Mouse (Mus musculus) cerebellum, adult 18-20 months (tissue): Measurements from ENCODE around the gene Gga2.
A peak's percentile ranks its signal among the peaks of the same experiment; 100 is the strongest.

Experiments
- DNase-seq, 2 experiments: peaks; one replicate each; pipeline ENCODE4 v3.0.0; 2021

Gene Gga2

GRCm38 (mm10) chr7:122020667-122021354 is at the start of gene Gga2:
Gga2 (minus strand) TSS chr7:122021222.
- DNase-seq = peak; percentile 87 to 89

- peak in 1 of 2 experiments; percentile 39 for DNase-seq
Observed at GRCm38 (mm10) chr7:122067517-122068381, 46.7 kb upstream of the Gga2 start.

GRCm38 (mm10) chr7:122066945-122067516 is 46.0 kb upstream of the Gga2 start, which contains the start of the genes Ubfd1 and Ears2:
Ubfd1 (plus strand) TSS chr7:122067175.
Ears2 (minus strand) TSS chr7:122067263.
- peak; percentile 94 to 97 for DNase-seq

GRCm38 (mm10) chr7:122066102-122066944 is 45.3 kb upstream of the Gga2 start:
- peak in 1 of 2 experiments; percentile 9 for DNase-seq

- DNase-seq = no peak
Observed at GRCm38 (mm10) chr7:122065656-122066055, 44.6 kb upstream of the Gga2 start.

DNA sequence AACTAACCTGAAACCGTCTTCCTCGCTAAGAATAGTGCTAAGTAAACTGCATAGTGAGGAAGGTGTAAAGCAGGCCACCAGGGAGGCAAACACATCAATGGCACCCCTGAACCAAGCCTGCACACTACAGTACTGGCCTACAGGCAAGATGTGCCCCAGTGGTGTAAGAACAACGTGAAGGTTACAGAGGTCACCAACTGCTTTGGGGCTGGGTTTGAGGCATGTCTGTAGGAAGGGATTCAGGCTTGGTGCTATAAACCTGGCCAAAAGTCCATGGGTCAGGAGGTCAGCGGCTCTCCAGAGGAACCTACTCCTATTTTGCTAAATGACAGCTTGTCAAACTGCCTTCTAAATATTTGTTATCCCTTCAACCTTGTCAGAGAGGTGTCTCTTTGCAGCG is 35.6 kb upstream of the Gga2 start:
- DNase-seq = no peak

- no peak for DNase-seq
Observed at GRCm38 (mm10) chr7:122050834-122051233, 29.8 kb upstream of the Gga2 start.

DNA sequence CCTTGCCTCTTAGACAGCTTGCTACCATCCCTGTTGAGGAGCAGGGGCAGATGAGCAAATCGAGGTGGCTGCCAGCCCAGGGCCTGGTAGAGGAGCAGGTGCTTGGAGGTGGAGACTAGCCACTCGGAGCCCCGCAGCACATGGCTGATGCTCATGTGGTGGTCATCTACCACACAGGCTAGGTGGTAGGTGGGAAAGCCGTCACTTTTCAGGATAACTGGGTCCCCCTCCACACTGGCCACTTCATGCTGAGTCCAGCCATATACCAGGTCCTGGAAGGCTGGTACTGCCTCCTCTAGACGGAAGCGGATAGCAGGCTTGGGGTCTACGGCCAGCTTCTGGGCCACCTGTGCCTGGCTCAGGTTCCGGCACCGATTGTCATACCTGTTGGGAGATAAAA is 27.2 kb upstream of the Gga2 start:
- no peak for DNase-seq

GRCm38 (mm10) chr7:122046813-122047212 is 25.8 kb upstream of the Gga2 start:
- DNase-seq = no peak

DNA sequence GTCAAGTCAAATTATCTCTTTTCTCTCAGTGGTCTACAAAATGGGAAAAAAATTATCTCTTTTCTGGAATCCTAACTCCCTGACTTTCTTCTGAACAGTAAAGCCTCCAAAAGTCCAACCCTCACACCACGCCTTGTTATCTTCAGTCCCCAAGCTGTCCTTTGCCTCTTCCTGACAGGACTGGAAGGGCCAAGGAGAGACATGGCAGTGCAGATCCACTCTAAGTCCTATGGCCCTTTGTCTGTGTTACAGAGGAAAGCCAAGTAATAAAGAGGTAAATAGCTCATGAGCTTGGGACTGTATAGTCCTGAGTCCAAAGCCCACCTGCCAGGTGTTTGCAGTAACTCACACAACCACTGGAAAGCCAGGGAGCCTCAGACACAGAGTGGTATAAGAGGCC is 24.7 kb upstream of the Gga2 start:
- no peak for DNase-seq

GRCm38 (mm10) chr7:122045181-122045634 is 24.2 kb upstream of the Gga2 start:
- no peak for DNase-seq

- no peak for DNase-seq
Observed at GRCm38 (mm10) chr7:122044106-122044505, 23.1 kb upstream of the Gga2 start.

- no peak for DNase-seq
Observed at GRCm38 (mm10) chr7:122034348-122034747, 13.3 kb upstream of the Gga2 start.

DNA sequence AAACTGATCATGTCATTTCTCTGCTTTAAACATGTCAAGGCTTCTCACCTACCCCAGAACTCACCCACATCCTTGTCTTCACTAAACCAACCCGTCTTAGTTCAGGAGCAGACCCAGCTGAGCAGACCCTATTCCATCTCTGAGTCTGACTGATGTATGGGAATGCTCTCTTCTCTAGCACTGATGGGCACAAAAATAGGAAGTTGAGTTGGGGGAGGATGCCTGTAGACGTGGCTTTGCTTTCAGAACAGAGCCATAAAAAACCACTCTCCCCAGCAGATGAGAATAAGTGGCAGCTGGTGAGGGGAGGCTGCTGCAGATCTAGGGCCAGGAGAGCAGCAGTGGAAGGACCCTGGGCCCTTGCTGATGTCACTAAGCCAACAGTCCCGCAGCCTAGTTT is 12.3 kb upstream of the Gga2 start:
- DNase-seq = no peak

DNA sequence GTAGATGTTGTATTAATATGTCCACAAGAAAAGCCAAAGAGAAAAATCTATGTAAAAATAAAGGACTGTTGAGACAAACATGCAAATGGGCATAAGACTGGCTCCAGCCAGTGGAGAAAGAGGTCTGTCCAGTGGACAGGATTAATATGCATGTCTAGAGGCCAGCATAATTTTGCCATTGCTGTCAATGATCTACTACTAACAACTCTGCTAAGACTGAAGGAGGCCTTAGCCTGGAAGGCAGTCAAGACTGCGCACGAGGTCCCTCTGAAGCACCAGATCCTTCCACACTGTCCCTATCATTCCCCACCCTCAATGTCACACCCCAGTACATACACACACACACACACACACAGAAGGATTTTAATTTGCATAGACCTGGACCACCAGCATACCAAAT is 1.1 kb upstream of the Gga2 start:
- DNase-seq = no peak

DNA sequence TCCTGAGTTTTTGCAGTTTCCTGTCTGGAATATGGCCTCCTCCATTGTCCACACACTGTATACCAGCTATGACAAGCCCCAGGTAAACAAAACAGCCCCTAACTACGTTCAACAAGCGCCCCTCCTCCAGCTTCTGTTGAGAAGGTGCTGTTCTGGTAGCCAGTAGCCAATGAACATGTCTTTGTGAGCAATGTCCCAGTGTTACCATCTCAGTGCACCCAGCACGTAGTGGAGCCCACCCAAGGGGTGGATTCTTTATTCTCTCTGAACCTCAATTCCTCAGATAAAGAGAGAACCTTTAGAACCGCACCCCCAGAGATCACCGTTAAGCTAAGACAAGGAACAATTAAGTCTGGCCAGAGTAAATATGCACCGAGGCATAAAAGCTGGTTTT is 752 bp downstream of the Gga2 start:
- DNase-seq = peak in 1 of 2 experiments; percentile 34

DNA sequence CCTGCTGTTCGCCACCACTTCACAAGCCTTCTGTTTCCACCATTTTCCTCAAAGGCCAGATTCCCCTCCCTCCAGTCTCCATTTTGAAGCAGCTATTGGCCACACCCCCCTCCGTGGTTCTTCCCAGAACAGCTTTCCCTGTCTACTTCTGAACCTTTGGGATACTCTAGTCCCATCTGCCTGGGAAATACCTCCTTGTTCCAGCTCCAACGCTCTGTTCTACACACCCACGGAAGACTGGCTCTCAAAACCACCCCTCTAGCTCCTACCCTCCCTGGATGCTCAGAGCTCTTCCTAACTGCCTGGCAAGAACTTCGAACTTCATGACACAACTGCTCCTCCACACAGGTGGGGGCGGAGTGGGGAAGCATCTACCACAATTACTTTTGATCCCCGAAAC is 2.0 kb downstream of the Gga2 start:
- DNase-seq = peak in 1 of 2 experiments; percentile 13

- DNase-seq = no peak
Observed at GRCm38 (mm10) chr7:122018247-122018646, 2.8 kb downstream of the Gga2 start.

GRCm38 (mm10) chr7:122015734-122016133 is 5.3 kb downstream of the Gga2 start:
- DNase-seq = no peak

DNA sequence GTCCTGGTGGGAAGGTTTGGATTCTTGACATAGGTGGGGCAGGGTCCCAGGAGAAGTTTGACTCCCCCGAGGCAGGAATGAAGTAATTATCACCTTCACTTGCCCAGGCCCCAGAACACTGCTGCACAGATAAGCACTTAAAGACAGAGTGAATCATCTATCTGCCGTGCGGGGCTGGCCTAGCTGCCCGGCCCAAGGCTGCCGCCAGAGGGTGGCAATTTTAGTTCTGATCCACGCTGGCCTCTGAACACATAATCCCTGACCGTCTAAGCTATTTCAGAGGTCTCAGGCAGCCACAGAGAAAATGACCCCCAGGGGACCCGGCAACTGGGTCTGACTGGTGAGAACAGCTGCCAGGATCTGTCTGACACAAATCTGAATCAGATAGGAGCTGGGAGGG is 5.9 kb downstream of the Gga2 start:
- no peak for DNase-seq

DNA sequence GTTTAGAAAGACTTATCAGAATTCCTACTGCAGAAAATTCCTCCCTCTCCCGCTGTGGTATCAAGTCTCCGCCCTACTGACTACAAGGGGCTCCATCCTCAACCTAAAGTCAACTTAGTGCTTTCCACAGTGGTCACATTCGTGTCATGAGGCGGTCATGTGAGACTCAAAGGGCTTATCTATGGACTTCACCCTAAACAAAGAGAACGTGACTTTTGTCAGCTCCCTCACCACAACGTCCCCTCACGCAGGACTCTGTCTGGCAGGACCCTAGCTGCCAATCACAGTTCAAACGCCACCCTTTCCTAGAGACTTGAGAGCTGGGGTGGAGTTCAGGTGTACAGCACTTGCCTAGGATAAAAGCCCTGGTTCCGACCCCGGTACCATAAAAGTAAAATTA is 8.1 kb downstream of the Gga2 start:
- DNase-seq = no peak

- DNase-seq = peak; percentile 17 to 19
Observed at GRCm38 (mm10) chr7:122012370-122012769, 8.7 kb downstream of the Gga2 start.

DNA sequence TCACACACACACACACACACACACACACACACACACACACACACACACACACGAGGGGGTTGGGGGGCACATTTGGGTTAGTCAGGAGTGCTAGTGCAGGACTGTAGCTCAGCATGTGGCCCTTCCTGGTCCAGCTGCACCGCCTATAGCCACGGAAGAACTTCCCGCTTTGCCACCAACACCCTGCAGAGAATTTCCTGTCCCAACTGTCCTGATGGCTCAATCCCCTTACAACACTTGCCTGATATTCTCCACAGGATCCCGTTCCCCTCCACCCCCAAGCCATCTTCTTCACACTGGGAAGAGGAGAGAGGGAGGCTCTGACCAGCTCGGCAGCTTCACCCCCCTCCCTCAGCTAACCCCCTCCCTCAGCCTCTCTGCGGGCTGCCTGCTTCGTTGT is 20.6 kb downstream of the Gga2 start:
- DNase-seq = peak in 1 of 2 experiments; percentile 13
